ENCODE assay signal across 31 mouse cellular contexts in the genomic region with DNA sequence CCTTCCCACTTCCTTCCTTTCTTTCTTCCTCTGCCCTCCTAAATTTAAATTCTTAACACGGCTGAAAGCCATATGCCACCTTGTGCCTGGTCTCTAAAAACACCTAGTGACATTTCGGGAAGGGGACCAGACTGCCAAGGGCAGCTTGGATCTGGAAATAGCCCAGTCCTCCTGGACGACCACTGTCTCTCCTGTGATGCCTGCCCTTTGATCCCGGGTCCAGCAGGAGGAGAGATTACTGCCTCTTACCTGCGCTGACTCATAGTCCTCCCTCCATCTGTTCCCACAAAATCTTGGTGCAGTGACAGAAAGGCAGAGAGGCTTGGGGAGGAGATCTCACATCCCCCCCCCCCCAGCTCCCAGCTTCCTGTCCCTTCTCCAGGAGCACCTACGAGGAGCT. TPM values are rescaled to one million over a fixed set of nuclear protein-coding genes. Genes with fewer than 3 reads are reported as not detected.
DNase-seq lines count a peak whose midpoint lies in the region; ATAC-seq lines count a peak whose summit lies in the region.
"Had no signal": no experiment of that assay in that cellular context is flagged by ENCODE, and none has a peak within 500 bp of the region (broad histone marks: within the 10 kb centered on the region; RNA-seq: fewer than 3 reads in every experiment).

No protein-coding gene starts in this region.

- H3K27ac ChIP-seq in forebrain, embryonic 16.5 days (ENCODE audit: low read length), result peak overlapping the region; percentile 15; the same call in 1 of the 2 replicates
- H3K27ac ChIP-seq in forebrain, embryonic 12.5 days, result no peak overlapping the region
- H3K27ac ChIP-seq: embryonic facial prominence, embryonic 12.5 days; heart, embryonic 10.5 days; heart, embryonic 15.5 days; hindbrain, embryonic 12.5 days; kidney, embryonic 15.5 days; layer of hippocampus, adult 2 months; left cerebral cortex, adult 2 months; limb, embryonic 12.5 days; midbrain, embryonic 12.5 days; stomach, embryonic 15.5 days had no signal

- H3K36me3 ChIP-seq in forebrain, embryonic 16.5 days (ENCODE audit: control insufficient read depth, insufficient read depth), result no peaks in the 10 kb centered on the region
- H3K36me3 ChIP-seq in forebrain, embryonic 12.5 days (replicated peaks), result no peaks in the 10 kb centered on the region
- H3K36me3 ChIP-seq: embryonic facial prominence, embryonic 12.5 days; heart, embryonic 10.5 days; heart, embryonic 15.5 days; hindbrain, embryonic 12.5 days; kidney, embryonic 15.5 days; limb, embryonic 12.5 days; stomach, embryonic 15.5 days had no signal

- no peaks in the 10 kb centered on the region for H3K9me3 ChIP-seq in forebrain, embryonic 16.5 days (ENCODE audit: control insufficient read depth, low read length)
- H3K9me3 ChIP-seq in forebrain, embryonic 12.5 days, result no peaks in the 10 kb centered on the region
- H3K9me3 ChIP-seq: embryonic facial prominence, embryonic 12.5 days; heart, embryonic 10.5 days; heart, embryonic 15.5 days; hindbrain, embryonic 12.5 days; kidney, embryonic 15.5 days; limb, embryonic 12.5 days; midbrain, embryonic 12.5 days; stomach, embryonic 15.5 days had no signal

- H3K9ac ChIP-seq in forebrain, embryonic 16.5 days (replicated peaks; ENCODE audit: low read depth, low read length), result no peak overlapping the region
- no peak overlapping the region for H3K9ac ChIP-seq in forebrain, embryonic 12.5 days
- H3K9ac ChIP-seq: embryonic facial prominence, embryonic 12.5 days; heart, embryonic 15.5 days; hindbrain, embryonic 12.5 days; kidney, embryonic 15.5 days; limb, embryonic 12.5 days; midbrain, embryonic 12.5 days; stomach, embryonic 15.5 days had no signal

- H3K4me2 ChIP-seq in forebrain, embryonic 16.5 days (ENCODE audit: low read length), result no peak overlapping the region
- no peak overlapping the region for H3K4me2 ChIP-seq in forebrain, embryonic 12.5 days
- H3K4me2 ChIP-seq: embryonic facial prominence, embryonic 12.5 days; heart, embryonic 15.5 days; hindbrain, embryonic 12.5 days; kidney, embryonic 15.5 days; limb, embryonic 12.5 days; liver, embryonic 11.5 days; midbrain, embryonic 12.5 days; stomach, embryonic 15.5 days had no signal

- DNase-seq in cerebellum, adult 11 months, result peak; percentile 78
- peak; percentile 78 for DNase-seq in cerebellum, adult 8-10 months
- DNase-seq in cerebellum, postnatal 25 days, result peak; percentile 81 to 86
- no peak for DNase-seq in lung, postnatal 14 days
- no peak for DNase-seq in B cell, adult 2 months
- DNase-seq: adrenal gland, adult 2 months; adrenal gland, postnatal 36 days; embryo, embryonic 11 days; gastrocnemius, postnatal 25 days; heart, adult 11 months; heart, postnatal 36 days; kidney, adult 18-20 months; kidney, postnatal 25 days; lung, postnatal 4 days; right cerebral cortex, postnatal 25 days had no signal

- H3K27me3 ChIP-seq in forebrain, embryonic 16.5 days (replicated peaks; ENCODE audit: control insufficient read depth, insufficient read depth, low read length), result no peaks in the 10 kb centered on the region
- H3K27me3 ChIP-seq in forebrain, embryonic 12.5 days, result no peaks in the 10 kb centered on the region
- H3K27me3 ChIP-seq: embryonic facial prominence, embryonic 12.5 days; heart, embryonic 15.5 days; hindbrain, embryonic 12.5 days; kidney, embryonic 15.5 days; limb, embryonic 12.5 days; megakaryocyte, embryonic 14.5 days; midbrain, embryonic 12.5 days; stomach, embryonic 15.5 days had no signal

- no peak overlapping the region for H3K4me3 ChIP-seq in forebrain, embryonic 16.5 days (replicated peaks; ENCODE audit: low read length)
- no peak overlapping the region for H3K4me3 ChIP-seq in forebrain, embryonic 12.5 days (replicated peaks)
- H3K4me3 ChIP-seq: embryonic facial prominence, embryonic 12.5 days; heart, embryonic 10.5 days; heart, embryonic 15.5 days; hindbrain, embryonic 12.5 days; kidney, embryonic 15.5 days; layer of hippocampus, adult 2 months; left cerebral cortex, adult 2 months; limb, embryonic 12.5 days; megakaryocyte, embryonic 14.5 days; midbrain, embryonic 12.5 days; stomach, embryonic 15.5 days had no signal

- no peak for ATAC-seq in forebrain, embryonic 16.5 days
- ATAC-seq in forebrain, embryonic 12.5 days (ENCODE audit: low FRiP score), result no peak
- ATAC-seq: activated CD4-positive, CD25-positive, alpha-beta regulatory T cell, adult 4 months; CD4-positive, CD25-positive, alpha-beta regulatory T cell, adult 4 months had no signal

- WGBS in forebrain, embryonic 16.5 days, result 75% methylated on average over 6 of the region's 6 CpGs
- 82% methylated on average over 6 of the region's 6 CpGs for WGBS in forebrain, embryonic 12.5 days

- H3K4me1 ChIP-seq in forebrain, embryonic 16.5 days (replicated peaks; ENCODE audit: control insufficient read depth, insufficient read depth, low read length), result peaks cover 32% of the 10 kb centered on the region
- H3K4me1 ChIP-seq in forebrain, embryonic 12.5 days, result peaks cover 13% of the 10 kb centered on the region
- H3K4me1 ChIP-seq: embryonic facial prominence, embryonic 12.5 days; heart, embryonic 10.5 days; heart, embryonic 15.5 days; kidney, embryonic 15.5 days; limb, embryonic 12.5 days; megakaryocyte, embryonic 14.5 days; stomach, embryonic 15.5 days had no signal

RNA-seq across cellular contexts. Expression of a gene that starts 27.9 kb away (rescaled TPM):
- 32.4 and 33.9 TPM in 2 replicates for polyA plus RNA-seq in forebrain, embryonic 16.5 days (2015; fragmentation: Nextera tagmentation; extraction: Ambion mirVana)
- 21.6 and 22.4 TPM in 2 replicates for polyA plus RNA-seq in forebrain, embryonic 12.5 days (2016; fragmentation: Nextera tagmentation; extraction: Ambion mirVana)
- polyA plus RNA-seq: activated CD4-positive, CD25-positive, alpha-beta regulatory T cell, adult 4 months had no signal

Comparison
In these comparisons a context has a peak if more than half of its experiments do, and no peak if none do; other contexts are left out.
1. DNase-seq: peak in cerebellum, adult 11 months (single experiment), cerebellum, adult 8-10 months (single experiment) and cerebellum, postnatal 25 days (2 of 2); none in lung, postnatal 14 days (single experiment) and B cell, adult 2 months (0 of 2).